Mouse (Mus musculus): ENCODE measurements around the gene Vangl2.

The Vangl2 gene

DNA sequence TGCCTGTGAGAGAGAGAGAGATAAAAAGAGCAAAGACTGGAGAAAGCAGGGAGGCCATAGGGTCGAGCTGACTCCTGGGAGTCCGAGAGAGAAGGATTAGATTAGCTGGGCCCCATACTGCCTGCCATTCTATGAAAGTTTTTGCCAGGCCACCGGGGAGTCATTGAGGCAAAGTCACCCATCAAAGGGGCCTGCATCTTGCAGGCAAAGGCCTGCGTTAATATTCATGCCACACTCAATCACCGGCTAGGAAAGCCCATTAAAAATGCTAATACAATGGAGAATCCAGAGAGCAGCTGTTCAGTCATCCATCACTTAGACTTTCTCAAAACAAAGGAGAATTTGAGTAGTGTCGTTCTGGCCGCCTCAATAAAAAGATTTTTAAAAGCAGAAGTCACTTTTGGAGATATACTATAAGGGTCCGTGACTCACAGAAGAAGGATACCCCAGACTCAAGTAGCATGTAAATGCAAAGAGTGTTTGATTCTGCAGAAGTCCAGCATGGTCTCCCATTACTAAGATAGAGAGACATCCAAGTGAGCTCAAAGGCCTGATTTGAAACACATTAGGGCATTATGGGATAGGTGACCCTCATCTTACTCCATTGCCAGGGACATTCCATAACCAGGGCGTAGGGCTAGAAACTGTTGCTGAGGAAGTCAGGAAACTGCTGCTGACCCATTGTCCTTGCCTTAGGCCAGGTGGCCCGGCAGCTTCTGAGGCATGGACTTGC lies 57.2 kb downstream of the Vangl2 start:
- no peak for DNase-seq (ENCODE audit: low read depth in 1 of 2, low spot score in 2 of 2)

DNA sequence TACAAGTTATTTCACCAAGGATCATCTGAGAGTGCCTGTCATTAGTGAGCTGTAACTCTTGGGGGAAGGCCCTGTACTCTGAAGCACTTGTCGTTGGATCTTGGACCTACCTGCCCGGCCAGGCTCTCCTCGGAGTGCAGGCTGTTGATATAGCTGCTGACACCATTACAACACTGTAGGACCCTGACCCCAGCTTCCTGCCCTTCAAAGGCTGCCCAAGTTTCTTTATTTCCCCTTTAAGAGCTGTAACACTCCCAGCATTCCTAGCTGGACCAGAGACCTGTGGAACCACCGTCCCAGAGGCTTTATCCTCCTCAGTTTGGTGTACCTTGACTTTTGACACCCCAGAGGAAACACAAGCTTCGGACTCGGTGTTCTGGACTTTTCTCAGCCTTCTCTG lies 59.0 kb downstream of the Vangl2 start:
- DNase-seq (ENCODE audit: low read depth in 1 of 2, low spot score in 2 of 2): no peak

DNA sequence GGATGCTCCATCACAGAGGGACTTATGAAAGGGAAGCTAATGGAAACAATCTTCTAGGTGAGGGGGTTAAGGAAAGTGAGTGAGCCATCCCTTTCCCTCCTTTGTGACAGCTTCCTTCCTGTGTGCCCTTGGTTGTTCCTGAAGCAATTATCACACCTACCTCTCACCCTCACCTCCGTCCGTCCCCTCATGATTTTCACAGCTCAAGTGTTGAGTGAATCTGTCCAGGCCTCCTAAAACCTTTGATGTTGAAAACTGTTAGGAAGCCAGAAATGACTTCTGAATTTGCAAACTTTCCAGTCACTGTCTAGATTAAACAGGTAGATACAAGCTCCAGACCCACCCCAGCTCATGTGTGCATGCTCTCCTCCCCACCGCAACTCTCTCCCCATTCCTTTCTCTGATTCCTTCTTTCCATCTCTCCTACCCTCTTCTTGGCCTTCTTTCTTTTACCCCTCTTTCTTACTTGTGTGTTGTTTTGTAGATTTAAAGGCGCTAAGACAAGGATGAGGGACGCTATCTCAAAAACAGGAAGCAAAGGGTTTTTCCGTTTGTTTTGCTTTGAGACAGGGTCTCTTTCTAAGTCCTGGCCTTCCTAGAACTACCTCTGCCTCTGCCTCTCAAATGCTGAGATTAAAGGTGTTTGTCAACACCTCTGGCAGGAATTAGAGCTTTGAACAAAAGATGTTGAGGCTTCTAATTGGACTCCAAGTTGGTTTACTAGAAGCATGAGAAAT lies 62.0 kb downstream of the Vangl2 start:
- no peak for DNase-seq (ENCODE audit: low read depth in 1 of 2, low spot score in 2 of 2)

DNA sequence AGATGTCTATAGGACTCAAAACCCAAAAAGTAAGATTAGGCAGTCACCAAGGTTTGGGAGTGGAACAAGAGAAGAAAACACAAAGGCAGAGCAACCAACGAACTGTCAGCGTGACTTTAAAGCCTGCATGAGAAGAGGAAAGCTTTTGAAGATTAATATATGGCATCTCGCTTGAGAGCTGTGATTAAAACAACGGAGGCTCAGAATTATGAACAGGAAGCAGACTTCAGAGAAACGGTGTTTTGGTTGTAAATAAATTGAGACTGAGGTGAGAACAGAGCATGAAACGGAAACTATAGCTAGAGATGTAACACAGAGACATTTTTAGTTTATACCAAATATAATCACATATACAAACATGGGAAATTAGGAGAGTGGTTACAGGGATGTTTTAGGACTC lies 64.6 kb downstream of the Vangl2 start:
- DNase-seq (ENCODE audit: low read depth in 1 of 2, low spot score in 2 of 2): no peak

DNA sequence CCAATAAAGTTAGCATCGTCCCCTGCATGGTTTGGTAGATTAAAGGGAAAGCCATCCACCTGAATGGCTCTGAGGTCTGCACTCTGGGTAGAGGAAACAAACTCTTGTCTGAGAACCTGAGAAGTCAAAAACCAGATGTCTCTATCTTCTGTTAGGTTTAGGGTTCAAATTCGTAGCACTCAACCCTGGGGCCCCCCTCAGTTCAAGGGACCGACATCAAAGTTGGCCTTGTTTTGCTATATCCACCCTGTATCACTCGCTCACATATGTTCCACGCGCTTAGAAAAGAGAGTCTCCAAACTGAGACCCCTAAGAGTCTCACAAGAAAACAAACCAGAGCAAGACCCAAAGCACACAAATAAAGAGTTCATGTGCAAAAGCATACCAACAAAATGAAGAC lies 66.5 kb downstream of the Vangl2 start:
- DNase-seq (ENCODE audit: low read depth in 1 of 2, low spot score in 2 of 2): no peak

DNA sequence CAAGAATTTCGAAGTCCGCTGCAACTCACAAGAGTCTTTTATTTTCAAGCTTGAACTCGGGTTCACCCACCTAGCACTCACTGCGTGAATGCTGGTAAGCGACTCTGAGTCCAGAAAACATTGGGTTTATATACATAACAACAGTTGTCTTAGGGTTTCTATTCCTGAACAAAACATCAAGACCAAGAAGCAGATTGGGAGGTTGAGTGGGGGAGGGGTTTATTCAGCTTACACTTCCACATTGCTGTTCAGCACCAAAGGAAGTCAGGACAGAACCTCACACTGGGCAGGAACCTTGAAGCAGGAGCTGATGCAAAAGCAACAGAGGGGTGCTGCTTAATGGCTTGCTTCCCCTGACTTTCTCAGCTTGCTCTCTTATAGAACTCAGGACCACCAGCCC lies 67.5 kb downstream of the Vangl2 start:
- no peak for DNase-seq (ENCODE audit: low read depth in 1 of 2, low spot score in 2 of 2)

DNA sequence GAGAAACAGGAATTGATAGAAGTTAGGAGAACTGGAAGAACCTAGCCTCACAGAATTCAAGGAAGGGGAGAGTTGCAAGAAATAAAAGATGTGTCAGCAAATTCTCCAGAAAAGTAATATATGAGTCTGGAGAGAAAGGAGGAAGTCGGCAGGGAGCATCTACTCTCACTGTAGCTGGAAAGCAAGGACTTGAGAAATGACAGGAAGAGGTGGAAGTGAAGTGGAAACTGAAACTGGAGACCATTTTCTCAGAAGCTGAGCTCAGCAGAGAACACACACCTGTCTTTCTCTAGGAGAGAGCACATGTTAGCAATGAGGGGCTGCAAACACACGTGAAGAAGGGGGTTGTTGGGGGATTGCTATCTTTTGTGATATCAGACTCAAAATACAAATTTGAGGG lies 70.8 kb downstream of the Vangl2 start:
- DNase-seq (ENCODE audit: low read depth in 1 of 2, low spot score in 2 of 2): no peak

DNA sequence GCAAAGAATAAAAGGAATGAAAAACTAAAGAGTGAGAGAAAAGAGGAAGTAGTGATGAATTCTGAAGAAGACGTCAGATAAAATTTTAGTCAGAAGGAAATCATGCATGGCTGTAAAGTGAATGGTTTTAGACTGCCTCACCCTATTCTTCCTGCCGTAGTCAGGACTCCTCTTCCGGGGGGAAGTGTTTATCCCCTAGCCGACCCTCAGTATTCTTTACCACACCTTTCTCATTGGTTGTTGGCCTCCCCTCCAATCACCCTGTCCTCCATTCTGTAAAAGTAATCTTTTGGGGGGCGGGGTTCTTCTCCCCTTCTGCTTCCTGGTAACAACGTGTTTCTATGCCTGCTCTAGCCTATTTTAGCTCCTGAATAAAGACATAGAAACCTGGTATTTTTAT lies 73.2 kb downstream of the Vangl2 start:
- no peak for DNase-seq (ENCODE audit: low read depth in 1 of 2, low spot score in 2 of 2)

Data from monocyte, adult 2 months (primary cell).